Mouse (Mus musculus) stomach, postnatal 0 days (tissue): Measurements from ENCODE around the gene Tsen54.

Experiments used
- CTCF ChIP-seq: IDR thresholded peaks from 2 replicates; pipeline ENCODE4 v1.5.1; 2016; ENCODE audit warnings: antibody characterized with exemption, low read depth, mild to moderate bottlenecking, moderate library complexity
- EP300 ChIP-seq: optimal IDR thresholded peaks from 2 replicates; pipeline ENCODE3; 2016; ENCODE audit warnings: antibody characterized with exemption

GRCm38 (mm10) chr11:115872437-115872836 lies 57.9 kb downstream of the Tsen54 start:
- TF ChIP-seq EP300, result no peak
- TF ChIP-seq CTCF, result no peak
